Mouse (Mus musculus): Measurements from ENCODE around the gene Prkce. TPM values are rescaled to one million over a fixed set of nuclear protein-coding genes. Genes with fewer than 3 reads are reported as not detected.
A peak's percentile ranks its signal among the peaks of the same experiment; 100 is the strongest.

Gene Prkce
- total RNA-seq, 4 experiments from 2014 or later = 17.6 to 26.9 (median 22.3) TPM

DNA sequence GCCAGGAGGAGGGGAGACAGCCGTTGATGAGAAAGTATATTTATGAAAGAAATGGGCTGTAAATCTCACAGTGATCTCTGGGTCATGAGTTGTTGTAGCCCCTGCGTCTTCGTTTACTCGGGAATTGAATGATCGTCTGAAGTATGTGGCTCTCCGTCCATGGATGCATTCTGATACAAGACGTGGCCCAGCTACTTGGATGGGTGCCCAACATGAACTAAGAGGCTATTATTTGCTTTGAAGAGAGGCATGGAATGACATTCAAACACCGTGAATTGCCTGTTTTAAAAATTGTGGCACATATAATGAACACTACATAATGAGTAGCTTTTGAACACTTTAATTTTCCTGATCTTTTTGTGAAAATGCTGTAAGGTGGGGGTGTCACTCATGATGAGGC is 93.5 kb downstream of the Prkce start:
- no peak for DNase-seq

DNA sequence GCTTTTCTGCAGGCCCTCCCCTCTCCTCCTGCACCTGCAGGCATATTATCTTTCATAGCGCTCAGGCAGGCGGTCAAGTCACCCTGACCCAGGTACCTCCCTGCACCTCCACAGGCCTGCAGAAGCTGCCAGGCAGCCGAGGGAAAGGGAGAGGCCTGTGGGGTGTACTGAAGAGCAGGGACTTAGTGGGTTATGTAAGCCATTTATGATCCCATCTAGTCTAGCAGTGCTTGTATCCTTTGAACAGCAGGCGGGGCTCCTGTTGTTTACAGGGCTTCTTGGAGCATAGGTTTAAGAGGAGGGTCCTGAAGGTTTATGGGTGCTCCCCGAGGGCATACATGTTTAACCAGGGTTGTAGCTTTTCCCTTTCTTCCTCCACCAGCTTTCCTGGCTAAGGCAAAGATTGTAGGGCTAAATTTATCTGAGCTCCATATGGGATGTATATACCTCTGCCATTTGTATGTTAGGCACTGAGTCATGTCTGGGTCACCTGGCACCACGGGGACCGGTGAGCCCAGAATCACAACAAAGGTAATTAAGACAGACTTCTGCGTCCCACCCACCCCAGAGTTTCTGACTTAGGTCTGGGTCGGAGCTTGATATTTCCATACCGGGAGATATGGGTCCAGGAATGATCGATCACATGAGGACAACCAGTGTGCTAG is 96.5 kb downstream of the Prkce start:
- no peak for DNase-seq

DNA sequence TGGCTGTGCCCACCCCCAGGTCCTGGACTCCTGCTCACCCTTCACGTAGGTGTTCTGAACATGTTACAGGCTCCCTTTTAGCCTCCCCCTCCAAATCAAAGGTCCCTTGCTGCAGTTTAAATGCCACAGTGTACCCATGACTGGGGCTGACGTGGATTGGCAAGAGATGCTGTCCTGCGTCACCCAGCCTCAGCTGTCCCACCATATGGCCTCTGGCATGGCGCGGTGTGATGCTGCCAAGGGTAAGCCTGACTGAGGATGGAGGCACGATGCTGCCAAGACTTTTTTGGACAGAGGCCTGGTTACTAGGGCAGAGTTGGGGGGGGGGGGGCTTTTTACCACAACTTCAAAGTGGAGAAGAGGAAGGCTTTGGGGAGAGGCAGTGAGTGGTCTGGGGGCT is 98.5 kb downstream of the Prkce start:
- no peak for DNase-seq

DNA sequence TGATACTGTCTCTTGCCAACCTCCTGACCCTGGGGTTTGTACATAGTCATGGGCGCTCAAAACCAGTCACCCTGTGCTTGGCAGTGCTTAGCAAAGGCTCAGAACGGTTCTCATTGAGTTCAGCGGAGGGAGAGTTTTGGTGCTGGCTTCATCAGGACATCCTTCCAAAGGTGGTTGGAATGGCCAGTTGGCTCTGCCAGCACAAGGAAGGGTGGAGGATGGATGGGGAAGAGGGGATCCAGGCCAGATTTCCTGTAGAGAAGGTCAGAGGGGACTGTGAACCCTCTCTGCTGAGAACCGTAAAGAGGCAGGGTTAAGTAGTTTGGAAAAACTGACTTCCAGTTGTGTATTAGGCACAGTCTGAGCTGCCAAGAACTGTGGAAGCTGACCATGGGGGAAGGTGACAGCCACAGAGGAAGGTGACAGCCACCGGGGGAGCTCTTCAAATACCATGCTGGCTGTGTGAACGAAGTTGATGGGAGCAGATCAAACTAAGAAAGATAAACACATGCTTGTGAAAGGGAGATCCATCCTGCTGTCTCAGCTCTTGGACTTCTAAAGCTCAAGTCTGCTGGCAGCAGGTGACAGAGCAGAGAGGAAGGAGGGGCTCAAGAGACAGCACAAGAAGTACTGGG is 99.7 kb downstream of the Prkce start:
- DNase-seq = no peak

DNA sequence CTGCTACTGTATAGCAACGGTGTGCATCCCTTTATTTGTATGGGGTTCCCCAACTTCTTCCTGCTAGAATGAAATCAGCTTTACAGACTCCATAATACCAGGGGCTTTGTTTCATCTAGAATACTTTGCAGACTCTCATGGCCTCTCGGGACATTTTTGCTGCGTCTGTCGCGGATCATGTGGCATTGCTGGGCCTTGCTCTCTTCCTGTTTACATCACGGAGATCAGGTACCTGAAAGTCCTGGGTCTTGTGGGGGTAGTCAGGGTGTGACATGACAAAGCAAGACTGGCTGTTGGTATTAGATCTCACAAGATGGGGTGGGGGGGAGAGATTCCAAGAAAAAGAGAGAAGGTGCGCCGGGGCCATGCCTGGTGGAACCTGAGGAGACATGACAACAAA is 102.1 kb downstream of the Prkce start:
- DNase-seq = no peak

DNA sequence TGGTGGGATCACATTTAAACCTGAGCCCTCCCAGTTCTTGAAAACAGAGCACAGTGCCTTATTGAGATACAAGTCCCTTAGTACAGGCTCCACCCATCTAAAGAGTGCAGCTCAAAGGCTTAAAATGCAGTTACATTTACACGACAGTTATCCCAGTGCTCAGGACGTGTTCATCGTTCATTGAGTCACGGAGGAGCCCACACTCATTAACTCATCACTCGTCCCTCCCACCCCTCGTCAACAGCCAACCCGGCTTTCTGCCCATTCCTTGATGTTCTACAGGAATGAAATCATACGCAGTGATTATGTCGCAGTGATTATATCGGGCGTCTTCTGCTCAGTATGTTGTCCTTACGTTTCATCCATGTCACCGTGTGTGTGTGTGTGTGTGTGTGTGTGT is 102.9 kb downstream of the Prkce start:
- no peak for DNase-seq

DNA sequence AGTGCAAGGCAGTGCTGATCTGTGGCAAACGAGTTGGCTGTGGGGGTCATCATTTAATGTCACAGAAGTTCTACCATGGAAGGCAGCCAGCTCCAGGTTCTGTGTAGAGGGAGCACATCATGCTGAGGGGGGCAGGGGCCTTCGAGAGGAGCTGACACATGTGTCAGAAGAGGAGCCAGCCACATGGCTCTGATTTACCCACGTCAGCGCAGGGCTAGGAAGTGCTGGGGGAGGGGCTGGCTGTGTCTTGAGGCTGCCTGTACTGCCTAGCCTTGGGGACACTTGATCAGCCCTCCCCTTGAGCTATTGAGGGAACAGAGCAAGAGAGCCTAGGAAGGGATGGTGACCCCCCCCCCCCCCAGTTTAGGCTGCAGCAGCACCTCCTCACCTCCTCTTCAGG is 103.7 kb downstream of the Prkce start:
- DNase-seq = no peak

DNA sequence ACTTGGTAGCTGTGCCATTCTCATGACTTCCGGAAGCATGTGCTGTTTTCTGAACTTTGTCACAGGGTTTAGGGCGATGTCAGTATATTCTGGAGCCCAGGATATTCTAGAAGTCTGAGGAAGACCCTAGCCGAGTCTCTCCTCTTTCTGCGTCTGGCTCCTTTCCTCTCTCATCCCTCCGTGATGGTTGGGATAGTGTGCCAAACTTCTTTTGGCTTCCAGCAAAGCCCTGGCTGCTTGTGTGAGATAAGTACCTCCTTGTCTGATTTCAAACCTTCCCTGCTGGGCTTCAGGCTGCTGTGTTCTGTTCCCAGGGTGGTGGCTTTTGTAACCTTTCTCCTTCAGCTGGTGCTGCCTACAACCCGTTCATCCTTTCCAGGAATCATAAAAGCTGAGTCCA is 105.4 kb downstream of the Prkce start:
- no peak for DNase-seq

DNA sequence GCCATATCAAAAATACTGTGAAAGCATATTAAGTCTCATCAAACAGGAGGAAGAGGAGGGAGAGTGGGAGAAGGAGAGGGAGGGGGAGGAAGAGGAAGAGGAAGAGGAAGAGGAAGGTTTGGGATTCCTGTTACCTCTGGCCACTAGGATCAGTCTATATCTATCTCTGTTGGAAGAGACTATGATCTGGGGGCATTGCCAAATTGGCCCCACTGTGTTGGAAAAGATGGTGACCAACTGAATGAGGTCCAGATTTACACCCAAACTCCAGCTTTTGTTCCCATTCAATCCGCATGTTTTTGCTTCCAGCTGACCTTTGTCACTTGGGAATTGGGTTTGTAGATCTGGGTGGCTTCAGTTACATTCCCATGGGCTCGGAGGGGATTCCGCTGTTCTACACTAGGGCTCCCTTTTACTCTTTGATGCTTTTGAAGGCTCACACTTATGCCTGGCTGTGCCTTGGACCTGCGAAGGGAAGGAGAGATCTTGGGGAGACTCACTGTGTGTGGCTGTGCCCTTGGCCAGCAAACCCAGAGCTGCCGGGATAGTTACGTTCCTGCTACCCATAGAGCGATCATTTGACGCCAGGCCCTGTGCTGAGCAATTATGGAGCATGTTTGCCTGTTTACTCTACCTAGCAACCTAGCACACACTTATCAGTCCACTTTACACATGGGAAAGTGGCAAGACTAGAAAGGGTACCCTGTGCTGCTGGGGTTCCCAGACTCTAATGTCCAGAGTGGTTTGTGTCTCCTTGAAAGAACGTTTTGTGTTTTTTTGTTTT is 106.2 kb downstream of the Prkce start:
- DNase-seq = no peak

DNA sequence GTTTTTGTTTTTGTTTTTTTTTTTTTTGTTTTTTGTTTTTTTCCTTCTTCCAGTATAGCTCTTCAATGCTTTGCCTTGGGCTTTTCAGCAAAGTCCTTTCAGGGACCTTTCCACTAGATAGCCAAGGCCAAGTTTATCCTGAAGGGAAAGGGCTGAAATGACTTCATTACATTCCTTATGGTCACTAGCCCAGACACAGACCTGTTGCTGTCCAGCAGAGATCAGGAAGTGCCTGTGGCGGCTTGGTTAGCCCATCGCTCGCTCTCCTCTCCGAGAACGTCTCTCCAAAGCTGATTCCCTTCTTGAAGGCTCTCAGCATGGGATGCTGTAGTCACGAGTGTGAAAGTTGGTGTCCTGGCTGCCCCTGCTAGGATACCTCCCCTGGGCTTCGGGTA is 106.8 kb downstream of the Prkce start:
- DNase-seq = no peak

DNA sequence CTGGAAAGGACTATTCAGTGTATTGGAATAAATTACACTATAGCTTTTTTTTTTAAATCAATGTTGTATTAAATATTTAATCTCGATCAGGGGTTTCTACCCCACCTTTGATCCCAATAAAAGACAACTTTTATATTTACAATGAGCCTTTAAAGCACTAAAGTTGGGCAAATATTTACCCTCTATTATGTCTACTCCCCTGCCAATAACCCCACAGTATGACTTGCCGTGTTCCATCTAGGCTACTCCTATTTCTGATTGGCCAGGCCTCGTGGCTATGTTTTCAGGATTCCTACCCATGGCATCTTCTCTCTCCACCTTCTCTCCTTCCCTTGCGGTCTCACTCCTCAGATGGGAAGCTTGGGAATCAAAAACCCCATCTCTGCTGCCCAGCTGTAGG is 108.8 kb downstream of the Prkce start:
- no peak for DNase-seq

DNA sequence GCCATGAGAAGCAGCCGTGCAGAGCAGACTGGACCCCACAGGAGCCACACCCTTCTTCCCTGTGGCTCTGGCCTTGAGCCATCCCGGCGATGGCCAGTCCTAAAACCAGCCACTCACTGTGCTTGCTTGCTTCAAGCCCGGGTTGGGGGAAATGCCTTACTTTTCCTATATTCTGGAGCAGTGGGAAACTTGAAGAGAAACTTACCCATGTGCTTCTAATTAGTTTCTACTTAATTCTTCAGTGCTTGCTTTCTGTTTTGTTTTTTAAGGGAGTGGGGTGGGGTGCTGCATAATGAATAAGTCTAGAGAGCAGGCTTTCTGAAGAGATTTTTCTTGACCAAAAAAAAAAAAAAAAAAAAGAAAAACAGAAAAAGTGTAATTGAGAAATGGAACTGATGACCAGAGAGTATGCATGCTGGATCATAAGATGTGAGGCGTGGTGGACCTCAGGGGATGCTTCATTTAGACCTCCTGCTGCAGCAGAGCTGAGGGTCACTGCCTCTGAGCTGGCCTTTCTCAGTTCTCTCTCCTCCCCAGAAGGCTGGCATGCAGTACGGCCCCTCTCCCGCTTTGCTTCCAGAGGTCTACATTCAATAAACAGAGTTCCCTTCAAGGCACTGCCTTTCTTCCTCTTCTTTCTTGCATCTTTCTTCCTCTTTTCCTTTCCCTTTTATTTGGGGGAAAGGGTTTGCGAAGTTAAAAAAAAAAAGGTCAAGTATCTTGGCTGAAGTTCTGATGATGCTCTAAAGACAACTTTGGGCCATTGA is 109.6 kb downstream of the Prkce start:
- no peak for DNase-seq

DNA sequence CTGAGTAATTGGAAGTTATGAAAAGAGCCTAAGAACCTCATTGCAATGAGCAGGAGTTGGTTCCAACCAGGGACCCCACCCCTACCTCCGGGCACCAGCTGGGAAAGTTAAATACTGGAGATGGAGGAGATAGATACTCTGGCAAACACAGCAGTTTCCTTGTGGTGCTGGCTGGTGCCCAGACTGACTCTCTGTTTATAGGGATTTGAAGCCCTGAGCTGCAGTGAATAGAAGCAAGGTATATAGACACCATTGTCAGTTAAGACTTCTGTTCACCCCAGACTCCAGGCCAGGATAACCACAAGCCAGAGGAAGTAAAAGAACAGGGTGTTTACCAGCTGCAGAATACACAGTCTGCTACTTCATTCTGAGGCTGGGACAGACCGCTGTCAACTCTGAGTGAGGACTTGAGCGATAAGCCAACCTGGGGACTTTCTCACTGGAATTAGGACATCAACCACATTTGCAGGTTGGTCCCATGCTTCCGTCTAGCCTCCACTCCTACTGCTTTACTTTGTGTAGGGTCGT is 110.5 kb downstream of the Prkce start:
- DNase-seq = no peak

DNA sequence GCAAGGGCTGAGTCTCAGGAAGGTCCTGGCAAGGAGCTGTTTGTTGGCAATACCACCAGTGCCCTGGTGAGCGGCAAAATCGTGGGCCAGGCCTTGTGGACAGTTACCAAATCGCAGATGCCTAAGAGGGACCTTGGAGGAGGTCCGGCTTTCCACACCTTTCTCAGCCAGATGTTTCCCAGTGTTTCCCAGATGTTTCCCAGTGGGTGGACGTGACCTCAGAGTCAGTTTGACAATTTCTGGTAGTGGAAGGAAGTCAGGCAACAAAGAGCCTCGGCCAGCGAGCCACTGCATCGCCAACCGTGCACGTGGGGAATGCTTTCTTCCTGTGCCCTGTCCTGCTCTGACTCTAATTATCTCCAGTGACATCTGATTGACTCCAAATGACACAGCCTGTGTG is 112.2 kb downstream of the Prkce start:
- DNase-seq = no peak

DNA sequence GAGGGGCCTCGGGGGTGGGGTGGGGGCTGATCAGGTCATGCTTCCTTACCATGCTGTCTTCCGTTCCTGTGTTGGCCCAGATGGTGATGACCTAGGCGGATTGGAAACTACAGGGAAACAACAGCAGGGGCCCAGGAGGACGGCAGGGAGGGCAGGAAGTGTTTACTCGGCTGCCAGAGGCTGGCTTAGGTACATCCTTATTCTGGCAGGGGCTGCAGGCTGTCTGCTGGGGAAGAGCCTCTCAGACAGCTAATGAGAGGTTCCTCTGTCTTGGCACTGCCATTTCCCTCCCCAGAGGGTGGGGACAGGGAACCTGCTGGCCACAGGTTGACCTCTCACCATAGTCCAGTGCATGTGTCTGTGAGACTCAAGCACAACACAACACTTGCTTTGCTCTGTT is 116.2 kb downstream of the Prkce start:
- DNase-seq = no peak

DNA sequence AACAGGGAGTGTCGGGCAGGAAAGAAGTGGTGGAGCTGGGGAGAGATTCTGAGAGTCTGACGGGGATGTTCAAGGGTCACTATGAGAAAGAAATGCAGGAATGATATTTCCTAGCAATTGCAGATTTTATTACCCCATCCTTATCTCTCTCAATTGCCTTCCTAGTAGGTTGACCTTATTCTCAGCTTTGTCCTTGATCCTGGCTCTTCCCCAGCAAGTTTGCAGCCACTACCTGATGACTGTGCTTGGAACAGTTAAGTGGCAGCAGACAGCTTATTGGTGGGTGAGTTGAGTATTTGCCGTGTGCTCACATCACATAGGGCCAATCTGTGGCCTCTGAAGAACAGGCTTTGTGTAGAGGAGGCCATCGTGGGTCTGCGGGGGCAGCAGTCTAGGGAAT is 117.5 kb downstream of the Prkce start:
- DNase-seq = no peak

DNA sequence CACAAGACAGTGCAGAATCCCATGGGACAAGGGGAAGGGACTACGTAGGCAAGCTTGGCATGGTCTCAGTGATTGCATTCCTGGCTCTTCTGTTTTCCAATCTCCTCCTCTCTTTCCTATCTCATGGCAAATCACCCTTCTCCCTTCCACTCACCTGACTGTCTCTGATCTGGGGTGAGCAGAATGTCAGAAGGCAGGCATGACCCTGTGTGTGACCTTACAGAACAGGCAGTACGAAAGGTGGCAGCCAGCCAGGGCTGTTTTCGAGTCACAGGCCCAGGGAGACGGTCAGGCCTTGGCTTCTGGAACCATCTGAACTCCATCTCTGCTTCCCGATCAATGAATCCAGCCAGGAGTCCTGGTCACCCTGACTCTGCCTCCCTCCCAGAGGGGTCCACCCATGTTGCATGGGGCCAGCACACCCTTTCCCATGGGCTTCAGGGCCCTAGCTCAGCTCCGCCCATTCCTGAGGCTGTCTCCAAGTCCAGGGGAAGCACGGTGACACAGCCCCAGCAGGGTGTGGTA is 119.2 kb downstream of the Prkce start:
- DNase-seq = peak; percentile 78

DNA sequence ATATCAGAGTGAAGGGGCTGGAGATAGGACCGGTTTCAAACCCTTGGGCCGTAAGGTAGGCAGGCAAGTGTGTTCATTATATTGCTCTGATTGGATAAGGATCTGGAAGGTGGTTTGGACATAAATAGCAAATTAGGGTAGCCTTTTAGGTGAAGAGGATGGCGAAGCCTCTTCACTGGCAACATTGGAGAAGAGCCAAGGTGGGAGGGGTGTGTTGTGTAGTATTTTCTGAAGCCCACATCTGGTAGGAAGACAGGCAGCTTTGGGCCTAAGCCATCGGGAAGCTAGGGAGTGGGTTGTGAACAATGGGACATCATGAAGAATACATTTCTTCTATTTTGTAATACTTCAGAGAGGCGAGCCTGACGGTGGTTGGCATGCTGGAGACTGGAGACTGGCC is 125.1 kb downstream of the Prkce start:
- DNase-seq = no peak

DNA sequence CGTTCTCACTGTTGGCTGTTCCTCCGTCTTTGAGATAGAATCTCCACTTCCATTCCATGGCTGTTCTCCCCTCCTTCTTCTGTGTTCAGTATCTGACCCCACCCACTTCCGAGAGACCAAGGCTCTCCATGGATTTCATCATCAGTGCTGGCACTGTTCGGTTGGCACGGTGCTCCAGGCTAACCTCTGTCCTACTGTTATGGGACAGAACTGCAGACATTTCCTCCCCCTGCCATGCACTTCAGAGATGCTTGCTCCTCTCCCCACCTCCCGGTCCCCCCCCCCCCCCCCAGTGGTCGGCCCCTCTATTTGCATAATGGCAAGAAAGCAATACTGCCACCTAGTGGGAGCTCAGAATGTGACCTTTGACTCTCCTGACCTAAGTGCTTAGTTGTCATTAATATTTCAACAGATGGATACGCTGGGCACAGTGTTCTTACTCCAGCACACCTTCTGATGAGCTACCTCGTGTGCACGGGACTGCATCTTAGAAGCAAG is 125.7 kb downstream of the Prkce start:
- peak; percentile 70 for DNase-seq

DNA sequence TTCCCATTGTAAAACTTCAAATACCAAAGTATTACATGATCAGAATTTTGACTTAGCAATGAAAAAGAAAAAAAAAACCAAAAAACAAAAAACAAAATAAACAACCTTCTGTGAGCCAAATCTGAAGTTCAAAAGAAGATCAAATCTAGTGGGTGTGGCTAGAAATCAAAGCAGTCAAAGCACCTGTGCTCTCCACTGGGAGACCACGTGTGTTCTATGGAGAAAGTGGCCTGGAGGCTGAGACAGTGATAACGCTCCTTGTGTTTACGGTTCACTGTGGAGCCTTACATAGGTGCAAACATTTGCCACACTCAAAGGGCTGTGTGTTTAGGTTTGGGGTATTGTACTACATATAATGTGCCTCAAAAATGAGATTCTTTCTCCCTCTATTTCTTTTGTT is 132.0 kb downstream of the Prkce start:
- DNase-seq = no peak

DNA sequence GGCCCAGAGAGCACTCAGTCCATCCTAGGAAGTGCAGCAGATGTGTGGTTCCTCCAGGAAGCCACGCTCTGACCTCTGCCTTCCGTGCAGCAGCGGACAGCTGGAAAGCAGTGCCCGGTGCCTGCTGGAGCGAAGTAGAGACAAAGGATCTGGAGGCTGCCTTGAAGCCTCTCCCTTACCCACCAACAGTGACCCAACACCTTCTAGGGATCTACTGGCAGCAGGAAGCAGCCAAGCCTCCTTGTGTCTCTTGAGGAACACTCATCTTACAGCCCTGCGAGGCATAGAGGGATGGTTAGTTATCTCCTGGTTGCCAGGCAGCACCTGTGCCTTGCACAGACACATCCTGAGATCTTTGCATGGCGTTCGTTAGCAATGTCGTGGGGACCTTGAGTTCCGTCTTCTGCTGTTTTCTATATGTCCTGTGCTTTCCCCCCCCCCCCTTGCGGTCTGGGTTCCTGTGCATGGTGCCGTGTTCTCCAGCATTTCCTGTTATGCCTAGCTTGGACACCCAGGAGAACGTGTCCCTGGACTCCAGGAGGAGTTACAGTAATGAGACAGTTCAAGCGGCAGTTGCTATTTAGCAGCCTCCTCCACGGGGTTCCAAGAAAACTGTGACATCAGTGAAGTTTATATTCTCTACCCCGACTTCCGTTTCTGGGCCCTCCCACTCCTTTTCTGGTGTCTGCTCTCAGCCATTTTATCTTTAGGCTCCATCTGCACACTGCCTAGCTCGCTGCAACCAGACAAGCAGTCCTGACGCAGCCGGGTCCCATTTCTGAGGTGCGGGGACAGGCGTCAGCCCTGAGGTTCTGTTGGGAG is 133.4 kb downstream of the Prkce start:
- DNase-seq = no peak

DNA sequence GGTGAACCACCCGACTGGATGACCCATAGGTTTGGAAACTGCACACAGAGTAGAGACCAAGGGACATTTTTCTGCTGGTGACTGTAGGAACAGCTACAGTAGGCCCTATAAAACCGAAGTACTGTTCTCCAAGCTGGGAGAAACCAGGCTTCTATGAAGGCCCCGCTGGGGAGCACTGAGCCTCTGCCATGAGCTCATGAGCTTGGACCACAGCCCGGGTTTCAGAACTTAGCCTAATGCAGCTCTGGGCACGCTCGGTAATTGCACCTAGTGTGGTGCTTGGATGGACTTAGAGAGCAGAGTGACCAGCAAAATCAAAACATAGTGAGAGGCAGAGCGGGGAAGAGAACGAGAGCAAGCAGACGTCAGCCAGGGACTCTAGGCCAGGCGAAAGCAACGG is 134.7 kb downstream of the Prkce start:
- peak; percentile 14 for DNase-seq
